Mouse (Mus musculus) urinary bladder, postnatal 14 days (tissue): ENCODE measurements at regions not wholly inside any gene's neighbourhood (a gene's known extent, or its start where the extent isn't known, plus 50 kb on each side); places are given as distances from the start of the nearest gene placed in this dataset.

Source experiments
- DNase-seq: peaks from one replicate; pipeline ENCODE4 v3.0.0; 2021; ENCODE audit warnings: low spot score

DNA sequence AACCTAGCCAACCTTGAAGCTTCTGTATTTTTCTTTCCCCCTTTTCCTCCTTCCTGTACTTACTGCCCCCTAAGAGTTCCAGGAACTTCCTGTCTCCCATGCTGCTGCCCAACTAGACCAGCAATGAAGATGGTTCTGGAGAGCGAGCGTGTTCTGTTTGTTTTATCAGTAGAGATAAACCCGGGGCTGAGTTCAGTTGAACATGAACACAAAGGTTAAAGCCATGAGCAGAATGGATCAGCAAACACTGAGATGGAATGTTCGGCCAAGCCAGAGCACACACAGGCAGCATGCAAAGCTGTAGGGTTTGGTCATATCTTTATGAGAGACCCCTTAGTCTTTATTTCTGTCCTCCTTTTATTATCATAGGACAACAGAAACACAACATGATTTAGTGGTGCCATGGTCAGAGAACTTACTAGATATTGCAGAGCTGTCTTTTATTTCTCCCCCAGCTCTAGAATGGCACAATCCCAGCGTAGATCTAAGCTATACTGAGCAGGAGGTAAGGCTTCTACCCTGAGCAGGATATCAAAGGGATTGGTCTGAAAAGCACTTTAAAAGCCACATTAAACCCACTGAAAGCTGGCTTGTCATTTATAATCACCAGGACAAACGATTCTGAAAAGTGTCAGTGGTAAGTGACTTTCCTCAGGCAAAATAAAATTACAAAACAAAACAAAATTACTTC is 105.9 kb upstream of the Peli1 start:
- DNase-seq: no peak

GRCm38 (mm10) chr11:20985771-20986170 is 105.3 kb upstream of the Peli1 start:
- DNase-seq: no peak

DNA sequence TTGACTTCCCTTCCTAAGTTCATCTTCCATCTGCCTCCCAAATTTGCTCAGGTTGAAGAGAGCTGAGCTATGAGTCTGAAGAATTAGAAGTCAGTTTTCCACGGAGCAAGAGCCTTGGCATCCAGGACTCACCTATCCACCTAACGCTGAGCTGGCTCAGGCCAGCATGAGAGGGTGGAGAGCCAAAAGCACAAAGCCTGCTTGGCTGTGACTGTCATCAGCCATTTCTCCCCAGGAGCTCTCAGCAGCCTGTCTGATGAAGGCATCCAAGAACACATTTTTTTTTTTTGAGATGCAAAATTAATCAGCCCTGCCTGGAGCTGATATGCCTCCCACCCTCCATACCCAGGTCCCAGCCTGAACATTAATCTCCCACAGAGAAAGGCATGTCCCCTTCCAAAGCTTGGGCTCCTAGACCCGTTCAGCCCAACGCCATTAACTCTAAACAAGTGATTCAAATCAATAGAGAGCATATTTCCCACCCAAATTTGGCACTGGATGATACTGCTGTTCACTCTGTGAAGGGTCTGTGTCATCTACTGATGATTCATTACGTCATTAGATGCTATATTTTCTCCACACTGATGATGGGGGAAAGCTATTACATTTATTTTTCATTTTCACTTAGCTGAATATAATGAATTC is 103.8 kb upstream of the Peli1 start:
- no peak for DNase-seq

GRCm38 (mm10) chr11:20987841-20988251 is 103.2 kb upstream of the Peli1 start:
- no peak for DNase-seq

DNA sequence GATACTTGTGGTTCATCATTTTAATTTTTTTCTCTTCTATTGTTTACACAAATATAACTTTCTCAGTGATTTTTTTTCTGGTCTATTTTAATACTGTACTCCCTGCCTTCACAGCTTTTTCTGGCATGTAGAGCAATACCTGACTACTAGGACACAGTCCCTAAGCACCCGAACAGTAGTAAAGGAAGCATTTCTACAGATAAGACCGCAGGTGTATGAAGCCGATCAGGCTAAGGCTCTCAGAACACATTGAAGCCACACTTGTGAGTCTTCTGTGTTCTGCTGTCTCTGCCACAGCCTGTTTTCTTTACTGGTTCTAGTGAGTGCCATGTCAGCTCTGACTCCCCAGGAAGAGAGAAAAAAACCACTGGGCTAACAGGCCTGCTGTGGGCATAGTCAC is 102.2 kb upstream of the Peli1 start:
- DNase-seq: no peak

DNA sequence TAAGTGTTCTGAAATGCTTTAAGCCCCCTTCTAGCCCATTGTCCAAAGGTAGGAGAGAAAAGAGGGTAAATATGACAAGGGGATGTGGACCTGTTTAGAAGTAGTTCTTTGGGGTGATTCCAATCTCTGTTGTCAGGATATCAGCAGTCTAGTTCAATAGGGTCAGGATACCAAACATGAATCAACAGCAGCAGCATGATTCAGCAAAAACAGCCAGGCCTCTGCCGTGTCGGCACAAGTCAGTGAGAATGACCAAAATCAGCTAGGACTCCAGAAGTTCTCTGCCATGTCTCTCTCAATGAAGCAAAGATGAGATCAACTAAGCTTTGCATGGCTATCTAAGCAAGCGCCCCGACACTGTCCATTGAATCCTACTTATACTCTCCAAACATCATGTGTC is 97.5 kb upstream of the Peli1 start:
- no peak for DNase-seq

DNA sequence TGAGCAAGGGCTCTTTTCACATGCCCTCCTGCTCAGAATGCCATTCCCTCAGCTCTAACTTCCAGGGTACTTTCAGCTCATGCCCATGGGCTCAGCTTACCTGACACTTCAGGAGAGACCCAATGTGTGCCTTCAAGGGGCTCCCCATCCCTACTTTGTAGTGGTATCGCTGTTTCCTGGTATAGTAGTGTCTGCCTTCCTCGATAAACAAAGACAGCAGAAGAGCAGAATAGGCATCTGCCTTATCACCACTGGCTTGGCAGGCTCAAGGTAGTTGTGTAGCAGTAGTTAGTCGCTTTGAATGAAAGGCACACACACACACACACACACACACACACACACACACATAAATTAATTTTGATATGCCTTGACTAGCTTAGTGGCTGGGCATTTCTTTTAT is 89.7 kb upstream of the Peli1 start:
- DNase-seq: no peak

- no peak for DNase-seq
Observed at GRCm38 (mm10) chr11:21007222-21007621, 83.9 kb upstream of the Peli1 start.

- DNase-seq: no peak
Observed at GRCm38 (mm10) chr11:21009505-21009904, 81.6 kb upstream of the Peli1 start.

- DNase-seq: no peak
Observed at GRCm38 (mm10) chr11:21010867-21011266, 80.2 kb upstream of the Peli1 start.

GRCm38 (mm10) chr11:21014250-21014649 is 76.8 kb upstream of the Peli1 start:
- no peak for DNase-seq

- no peak for DNase-seq
Observed at GRCm38 (mm10) chr11:21015536-21015935, 75.6 kb upstream of the Peli1 start.

DNA sequence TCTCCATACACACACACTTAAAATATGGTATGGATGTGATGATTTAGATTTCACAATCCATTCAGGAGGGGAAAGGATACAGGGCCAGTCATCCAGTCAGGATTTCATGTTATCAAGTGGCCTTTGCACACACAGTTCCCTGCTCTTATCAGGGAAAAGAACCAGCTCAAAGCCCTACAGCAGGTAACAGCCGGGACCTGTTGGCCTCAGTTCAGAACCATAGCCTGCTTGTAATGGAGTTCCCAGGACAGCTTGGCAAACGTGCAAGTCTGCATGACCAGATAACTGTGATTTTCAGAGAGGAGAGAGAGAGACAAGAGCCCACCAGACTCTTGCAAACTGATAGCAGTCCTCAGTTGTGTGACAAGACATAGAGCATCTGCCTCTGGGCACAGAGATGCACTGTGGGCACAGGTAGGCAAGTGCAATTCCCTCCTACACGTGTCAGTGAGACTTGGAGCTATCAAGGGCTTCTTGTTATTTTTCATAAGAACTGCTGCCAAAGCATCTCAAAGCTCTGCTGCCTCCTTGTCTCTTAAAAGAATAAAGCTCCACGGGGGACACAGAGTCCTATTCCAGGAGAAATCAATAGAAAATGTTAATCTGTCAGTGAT is 74.9 kb upstream of the Peli1 start:
- no peak for DNase-seq

DNA sequence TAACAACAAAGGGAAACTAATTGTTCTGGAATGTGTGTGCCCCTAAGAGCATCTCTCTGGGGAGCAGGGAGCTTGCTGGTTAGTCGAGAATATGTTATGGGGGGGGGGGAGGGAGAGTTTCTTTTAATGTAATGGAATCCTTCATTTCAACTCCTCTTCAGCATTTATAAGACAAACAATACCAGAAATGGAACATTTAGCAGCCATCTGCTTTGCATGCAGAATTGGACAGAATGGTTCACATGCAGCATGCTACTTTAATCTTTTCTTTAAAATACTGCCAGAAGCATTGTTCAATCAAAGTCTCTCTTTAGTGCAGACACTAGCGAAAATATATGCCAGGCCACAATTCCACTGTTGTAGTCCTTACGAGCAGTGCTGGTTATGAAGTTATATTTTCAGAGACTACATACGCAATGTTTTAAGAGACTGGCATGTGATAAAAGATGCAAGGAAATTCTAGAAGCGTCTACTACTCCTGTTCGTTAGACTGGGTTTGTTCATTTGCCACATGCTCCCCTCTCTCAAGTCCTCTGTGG is 74.2 kb upstream of the Peli1 start:
- DNase-seq: no peak

DNA sequence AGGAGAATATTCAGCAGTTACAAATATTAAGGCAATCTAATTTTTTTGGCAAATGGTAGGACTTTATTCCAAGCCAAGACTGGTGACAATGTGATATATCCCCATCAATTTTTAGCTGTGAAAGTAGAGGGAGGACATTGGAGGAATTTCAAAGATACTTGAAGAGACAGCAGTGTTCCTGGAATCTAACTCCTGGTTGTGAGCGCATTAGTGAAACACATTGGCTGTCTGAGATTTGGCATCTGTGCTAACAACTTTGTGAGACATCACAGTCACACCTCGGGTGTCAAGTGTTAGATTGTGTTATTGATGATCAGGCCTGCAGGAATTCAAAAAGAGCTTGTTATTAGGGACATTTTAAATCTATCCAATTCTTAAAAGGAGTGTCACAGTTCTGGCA is 71.3 kb upstream of the Peli1 start:
- no peak for DNase-seq

GRCm38 (mm10) chr11:21024111-21024510 is 67.0 kb upstream of the Peli1 start:
- DNase-seq: no peak

GRCm38 (mm10) chr11:21024521-21024920 is 66.6 kb upstream of the Peli1 start:
- DNase-seq: no peak

- DNase-seq: no peak
Observed at GRCm38 (mm10) chr11:21027299-21027698, 63.8 kb upstream of the Peli1 start.

GRCm38 (mm10) chr11:21030362-21030761 is 60.7 kb upstream of the Peli1 start:
- DNase-seq: no peak

- DNase-seq: no peak
Observed at GRCm38 (mm10) chr11:21031816-21032215, 59.3 kb upstream of the Peli1 start.

GRCm38 (mm10) chr11:21033234-21033822 is 57.8 kb upstream of the Peli1 start:
- no peak for DNase-seq

- DNase-seq: peak; percentile 81
Observed at GRCm38 (mm10) chr11:21033823-21034401, 57.2 kb upstream of the Peli1 start.
